Mouse (Mus musculus) ES-Bruce4 (cell line): ENCODE results near the gene Gm47955.

Experiments used
- CTCF ChIP-seq: IDR thresholded peaks from one replicate; pipeline ENCODE4 v1.8.1; 2011; ENCODE audit warnings: low read depth, low read length
- EP300 ChIP-seq: IDR thresholded peaks from 2 replicates; pipeline ENCODE4 v1.6.1; 2011; ENCODE audit warnings: low read depth, low read length; ENCODE audit not compliant: insufficient read depth

- TF ChIP-seq CTCF, result no peak
- TF ChIP-seq EP300, result no peak
Observed at GRCm38 (mm10) chr1:82977840-82978239, 17.8 kb downstream of the Gm47955 start.
